Mouse (Mus musculus): ENCODE data around the gene Acvr1c.
A peak's percentile ranks its signal among the peaks of the same experiment; 100 is the strongest.

Gene Acvr1c

GRCm38 (mm10) chr2:58282259-58282910 is 75.3 kb downstream of the Acvr1c start:
- peak; percentile 19 to 70 for DNase-seq (ENCODE audit: low spot score in 2 of 2)

- no peak for DNase-seq (ENCODE audit: low spot score in 2 of 2)
Observed at GRCm38 (mm10) chr2:58281046-58281445, 76.6 kb downstream of the Acvr1c start.

DNA sequence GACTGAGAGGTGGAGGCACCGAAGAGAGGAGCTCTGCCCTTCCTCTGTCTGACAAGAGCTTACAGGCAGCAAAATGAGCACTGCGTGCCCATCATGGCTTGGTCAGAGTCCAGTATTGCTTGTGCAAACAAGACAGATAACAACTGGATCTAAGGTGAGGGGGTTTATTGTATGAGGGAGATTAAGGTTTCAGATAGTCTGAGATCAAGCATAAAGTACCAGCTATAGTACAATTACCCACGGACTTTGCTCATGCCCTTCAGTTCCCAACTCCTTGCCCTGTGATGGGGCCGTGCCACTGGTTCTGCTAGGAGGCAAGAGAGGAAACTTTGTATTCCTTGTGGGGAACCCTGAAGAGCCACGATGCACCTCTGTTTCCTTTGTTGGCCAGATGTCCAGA is 78.5 kb downstream of the Acvr1c start:
- no peak for DNase-seq (ENCODE audit: low spot score in 2 of 2)

- DNase-seq (ENCODE audit: low spot score in 2 of 2), result no peak
Observed at GRCm38 (mm10) chr2:58276454-58276853, 81.2 kb downstream of the Acvr1c start.

GRCm38 (mm10) chr2:58240639-58241038 is 117.1 kb downstream of the Acvr1c start:
- no peak for DNase-seq (ENCODE audit: low spot score in 2 of 2)

- no peak for DNase-seq (ENCODE audit: low spot score in 2 of 2)
Observed at GRCm38 (mm10) chr2:58237487-58237886, 120.2 kb downstream of the Acvr1c start.
